Mouse (Mus musculus) bone marrow, adult 2 months (tissue): ENCODE data around the gene Tmem28.

Experiments used
- CTCF ChIP-seq: fragments of 200-500 bp; IDR thresholded peaks from 2 replicates; pipeline ENCODE4 v1.5.1; 2011; ENCODE audit warnings: low read length, control low read depth; ENCODE audit not compliant: control insufficient read depth, insufficient read depth
- POLR2A ChIP-seq: fragments of 200-500 bp; IDR thresholded peaks from 2 replicates; pipeline ENCODE4 v1.6.1; 2011; ENCODE audit warnings: low read depth, mild to moderate bottlenecking, control low read depth, low read length, borderline replicate concordance; ENCODE audit not compliant: control insufficient read depth

GRCm38 (mm10) chrX:99883396-99883795 is 62.6 kb downstream of the Tmem28 start:
- TF ChIP-seq CTCF (no peak), POLR2A (no peak)
